Mouse (Mus musculus) olfactory bulb, adult 2 months (tissue): ENCODE data around the gene Slc27a3.

Experiments
- CTCF ChIP-seq: fragments of 200-500 bp; IDR thresholded peaks from 2 replicates; pipeline ENCODE4 v1.5.1; 2012; ENCODE audit warnings: low read depth, mild to moderate bottlenecking, low read length, moderate library complexity; ENCODE audit not compliant: insufficient read depth
- POLR2A ChIP-seq: fragments of 200-500 bp; IDR thresholded peaks from 2 replicates; pipeline ENCODE4 v1.6.1; 2012; ENCODE audit warnings: mild to moderate bottlenecking, low read depth, low read length, moderate library complexity; ENCODE audit not compliant: insufficient read depth

DNA sequence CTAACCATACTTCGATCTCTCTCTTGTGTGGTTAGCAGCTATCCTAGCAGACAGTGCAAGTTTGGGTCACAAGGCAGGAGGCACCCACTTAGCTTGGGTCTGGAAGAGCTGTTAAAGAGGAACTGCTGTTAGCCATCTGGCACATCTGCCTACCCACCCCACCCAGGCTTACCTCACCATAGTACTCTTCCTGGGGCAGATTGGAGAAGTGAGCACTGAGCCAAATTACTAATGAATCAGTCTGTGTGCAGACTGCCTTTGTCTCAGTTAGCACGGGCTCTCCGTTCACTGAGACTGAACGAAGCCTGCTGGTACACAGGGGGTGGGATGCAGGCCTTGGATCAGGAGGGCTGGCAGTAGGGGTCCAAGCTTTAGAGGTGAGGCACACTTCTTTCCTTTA, 6.0 kb downstream of the Slc27a3 start:
- no peak for TF ChIP-seq CTCF
- TF ChIP-seq POLR2A, result no peak
